Mouse (Mus musculus) pancreas, adult 10 weeks (tissue): ENCODE measurements around the gene Gpr156. TPM values are rescaled to one million over a fixed set of nuclear protein-coding genes. Genes with fewer than 3 reads are reported as not detected.

Source experiments
- polyA plus RNA-seq: library from polyadenylated mRNA; stranded (reverse); fragments of 350-450 nt; fragmentation: Illumina TruSeq; extraction: RNeasy Lipid Tissue Mini Kit (QIAGEN cat#74804); gene quantifications from one replicate; pipeline ENCODE4 v1.2.3, GENCODE M21; 2015; ENCODE audit warnings: low read depth, low replicate concordance; ENCODE audit not compliant: insufficient read depth

Gene Gpr156
- not detected for polyA plus RNA-seq

DNA sequence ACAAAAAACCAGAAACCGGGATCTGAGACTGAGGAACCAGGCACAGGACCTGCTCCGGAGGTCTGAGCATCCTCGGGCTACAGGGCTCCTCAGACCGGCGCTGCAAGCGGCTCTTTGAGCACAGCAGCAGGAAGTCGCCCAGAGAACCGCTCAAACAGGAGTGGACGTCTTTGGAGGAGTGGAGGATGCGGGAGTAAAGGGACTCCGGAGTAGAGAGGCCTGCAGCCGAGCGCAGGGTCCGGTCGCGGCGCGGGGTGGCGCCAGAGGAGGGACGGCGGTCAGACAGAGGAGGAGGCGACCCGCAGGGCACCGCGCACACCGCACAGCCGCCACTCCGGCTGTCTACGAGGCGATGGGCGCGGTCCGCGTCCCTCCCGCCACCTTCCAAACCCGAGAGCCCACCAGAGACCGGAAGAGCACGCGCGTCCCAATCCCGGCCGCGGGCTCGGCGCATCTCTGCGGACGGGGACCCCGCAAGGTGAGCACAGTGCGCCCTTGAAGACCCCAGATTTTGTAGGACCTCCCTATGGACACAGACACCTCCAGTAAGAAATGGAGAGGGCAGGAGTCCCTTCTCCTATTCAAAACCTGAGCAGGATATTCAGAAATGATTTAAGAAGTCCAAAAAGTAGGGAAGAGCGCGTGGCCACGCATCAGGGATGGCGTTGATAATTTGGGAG, at the start of gene Gpr156:
Gene Gpr156 (plus strand): TSS at position 359 of the 680 bp plus-strand sequence.

GRCm38 (mm10) chr16:37867791-37868505, 48.3 kb upstream of the Gpr156 start, which contains the start of gene Lrrc58:
TSS of gene Lrrc58 (plus strand) at chr16:37868389.

Other genes with a start within 250 kb of the Gpr156 start
- 28.0 TPM for gene Fstl1, start 139.6 kb upstream of the Gpr156 start, polyA plus RNA-seq
- gene Gm36028, start 55.4 kb upstream of the Gpr156 start, polyA plus RNA-seq, result not detected
- 6.2 TPM for gene Lrrc58, start 48.1 kb upstream of the Gpr156 start, polyA plus RNA-seq
- gene Gsk3b, start 172.5 kb downstream of the Gpr156 start, polyA plus RNA-seq, result 4.2 TPM